Mouse (Mus musculus): ENCODE data around the gene Alpl.

Gene Alpl

GRCm38 (mm10) chr4:137769635-137770034 lies 26.5 kb downstream of the Alpl start:
- no peak for DNase-seq (ENCODE audit: low spot score)

DNA sequence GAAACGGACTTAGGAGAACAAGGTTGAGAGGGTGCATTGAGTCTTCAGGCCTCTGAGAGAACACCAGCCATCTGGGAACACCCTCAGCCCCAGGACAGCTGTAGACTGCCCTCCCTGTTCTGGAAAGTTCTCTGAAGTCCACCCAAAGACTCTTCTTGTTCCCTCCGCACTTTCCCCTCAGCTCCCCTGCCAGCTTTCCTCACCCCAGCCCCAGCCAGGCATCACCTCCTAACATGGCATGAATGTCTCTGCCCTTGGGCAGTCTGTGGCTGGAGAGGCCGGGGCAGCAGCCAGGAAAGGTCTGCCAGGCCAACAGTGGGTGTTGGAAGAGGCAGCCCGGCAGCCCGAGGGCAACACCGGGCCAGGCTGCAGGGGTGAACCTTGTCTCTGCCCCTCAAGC lies 27.4 kb downstream of the Alpl start:
- no peak for DNase-seq (ENCODE audit: low spot score)

DNA sequence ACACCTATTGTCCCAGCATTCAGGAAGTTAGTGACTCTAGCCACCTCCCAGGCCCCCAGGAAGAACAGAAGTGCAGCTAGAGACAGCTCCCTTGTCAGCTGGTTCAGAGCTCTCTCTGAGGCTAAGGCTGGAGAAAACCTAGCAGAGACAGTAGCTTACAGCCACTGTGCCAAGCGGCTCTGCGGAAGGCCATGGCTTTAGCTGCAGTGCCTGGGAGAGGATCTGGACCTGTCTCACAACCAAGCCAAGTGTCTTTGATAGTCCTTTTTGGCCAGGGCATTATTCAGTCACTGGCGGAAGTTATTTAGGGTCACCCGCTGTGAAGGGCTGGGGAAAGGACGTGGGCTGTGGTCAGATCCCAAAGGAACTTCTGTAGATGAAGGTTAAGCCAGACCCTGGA lies 27.8 kb downstream of the Alpl start:
- DNase-seq (ENCODE audit: low spot score): no peak

GRCm38 (mm10) chr4:137766365-137766764 lies 29.8 kb downstream of the Alpl start:
- no peak for DNase-seq (ENCODE audit: low spot score)

- peak; percentile 58 for DNase-seq (ENCODE audit: low spot score)
Observed at GRCm38 (mm10) chr4:137765554-137765971, 30.6 kb downstream of the Alpl start.

DNA sequence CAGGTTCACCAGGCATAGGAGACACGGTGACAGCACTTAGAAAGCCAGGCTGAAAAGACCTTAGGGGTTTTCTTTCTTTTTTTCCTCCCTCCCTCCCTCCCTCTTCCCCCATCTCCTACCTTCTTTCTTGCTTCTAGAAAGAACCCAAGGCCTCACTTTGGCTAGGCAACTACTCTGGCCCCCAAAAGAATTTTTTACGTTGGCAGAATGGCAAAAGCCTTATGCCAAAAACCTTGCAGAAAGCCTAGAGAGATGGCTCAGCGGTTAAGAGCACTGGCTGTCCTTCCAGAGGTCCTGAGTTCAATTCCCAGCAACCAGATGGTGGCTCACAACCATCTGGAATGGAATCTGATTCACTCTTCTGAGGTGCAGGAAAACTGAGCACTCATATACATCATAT lies 31.6 kb downstream of the Alpl start:
- no peak for DNase-seq (ENCODE audit: low spot score)

- no peak for DNase-seq (ENCODE audit: low spot score)
Observed at GRCm38 (mm10) chr4:137763920-137764495, 32.2 kb downstream of the Alpl start.

GRCm38 (mm10) chr4:137762886-137763285 lies 33.3 kb downstream of the Alpl start:
- no peak for DNase-seq (ENCODE audit: low spot score)

GRCm38 (mm10) chr4:137754446-137754845 lies 41.7 kb downstream of the Alpl start:
- no peak for DNase-seq (ENCODE audit: low spot score)

DNA sequence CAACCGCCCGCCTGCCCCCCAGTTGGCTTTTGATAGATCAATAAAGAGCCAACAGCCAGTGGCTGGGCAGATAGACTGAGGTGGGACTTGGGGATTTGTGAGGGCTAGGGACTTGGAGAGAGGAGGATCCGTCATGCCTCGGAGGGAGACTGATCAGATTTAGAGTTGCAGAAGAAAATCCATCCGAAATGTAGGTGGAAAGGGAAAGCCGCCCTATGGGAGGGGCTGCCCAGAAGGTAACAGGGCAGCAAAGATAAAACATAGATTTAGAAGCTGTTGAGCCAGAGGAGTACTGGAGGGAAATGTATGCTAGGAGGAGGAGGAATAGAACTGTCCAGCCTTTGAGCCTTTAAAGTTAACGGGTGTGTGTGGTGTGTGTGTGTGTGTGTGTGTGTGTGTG lies 43.0 kb downstream of the Alpl start:
- no peak for DNase-seq (ENCODE audit: low spot score)

GRCm38 (mm10) chr4:137752471-137752870 lies 43.7 kb downstream of the Alpl start:
- no peak for DNase-seq (ENCODE audit: low spot score)

GRCm38 (mm10) chr4:137751717-137752116 lies 44.5 kb downstream of the Alpl start:
- DNase-seq (ENCODE audit: low spot score): no peak

DNA sequence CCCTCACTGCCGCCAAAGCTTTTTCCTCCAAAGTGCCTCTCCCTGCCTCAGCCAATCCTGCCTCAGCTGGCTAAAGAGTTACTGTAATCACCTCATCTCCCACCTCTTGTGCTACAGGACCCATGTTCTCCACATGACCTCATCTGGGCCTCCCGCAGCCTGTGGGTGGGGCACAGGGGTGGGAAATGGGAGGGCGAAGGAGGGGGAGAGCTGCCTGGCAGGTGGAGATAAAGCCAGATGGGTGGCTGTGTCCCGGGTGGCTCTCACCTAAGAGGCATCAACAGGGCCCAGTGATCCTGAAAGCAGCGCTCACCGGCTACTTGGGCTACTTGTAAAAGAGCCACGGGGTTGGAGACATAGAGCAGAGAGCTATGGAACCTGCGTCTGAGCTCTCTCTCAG lies 44.9 kb downstream of the Alpl start:
- DNase-seq (ENCODE audit: low spot score): no peak

GRCm38 (mm10) chr4:137750121-137750520 lies 46.1 kb downstream of the Alpl start:
- no peak for DNase-seq (ENCODE audit: low spot score)

- DNase-seq (ENCODE audit: low spot score): no peak
Observed at GRCm38 (mm10) chr4:137749680-137750079, 46.5 kb downstream of the Alpl start.

- no peak for DNase-seq (ENCODE audit: low spot score)
Observed at GRCm38 (mm10) chr4:137748726-137749125, 47.5 kb downstream of the Alpl start.

DNA sequence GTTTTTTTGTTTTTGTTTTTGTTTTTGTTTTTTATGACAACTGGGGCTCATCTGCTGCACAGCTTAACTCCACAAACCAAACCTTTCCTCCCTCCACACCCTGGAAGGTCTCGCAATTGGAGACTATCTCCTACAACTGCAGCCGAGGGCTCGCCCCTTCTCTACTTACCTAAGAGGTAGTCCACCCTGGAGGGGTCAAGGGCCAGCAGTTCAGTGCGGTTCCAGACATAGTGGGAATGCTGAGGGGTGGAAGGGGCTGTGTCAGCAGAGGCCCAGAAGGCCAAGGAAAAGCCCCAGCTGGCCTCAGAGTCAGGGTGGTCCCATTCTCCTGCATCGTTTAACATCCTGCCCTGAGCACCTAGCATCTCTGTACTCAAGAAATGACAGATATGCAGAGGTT lies 48.6 kb downstream of the Alpl start:
- DNase-seq (ENCODE audit: low spot score): no peak

GRCm38 (mm10) chr4:137747091-137747490 lies 49.1 kb downstream of the Alpl start:
- DNase-seq (ENCODE audit: low spot score): no peak

GRCm38 (mm10) chr4:137744433-137744918 lies 51.7 kb downstream of the Alpl start:
- DNase-seq (ENCODE audit: low spot score): no peak

DNA sequence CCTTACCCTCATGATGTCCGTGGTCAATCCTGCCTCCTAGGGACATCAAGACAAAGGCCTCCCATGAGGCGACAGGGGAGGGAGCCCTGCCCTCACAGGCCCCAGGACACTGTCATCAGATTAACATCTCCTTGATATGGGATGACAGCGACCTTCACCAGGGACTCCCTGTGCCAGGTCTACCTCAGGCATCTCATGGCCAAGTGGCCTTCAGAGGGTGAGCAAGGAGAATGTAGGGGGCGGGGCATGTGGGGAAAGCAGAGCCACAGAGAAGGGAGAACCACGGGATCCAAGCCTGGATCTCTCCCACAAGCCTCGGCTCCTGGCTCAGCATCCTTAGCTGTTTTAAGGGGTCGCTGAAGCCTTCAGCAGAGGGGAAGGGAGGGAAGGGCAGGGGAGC lies 52.4 kb downstream of the Alpl start:
- no peak for DNase-seq (ENCODE audit: low spot score)

- DNase-seq (ENCODE audit: low spot score): no peak
Observed at GRCm38 (mm10) chr4:137740350-137740749, 55.8 kb downstream of the Alpl start.

DNA sequence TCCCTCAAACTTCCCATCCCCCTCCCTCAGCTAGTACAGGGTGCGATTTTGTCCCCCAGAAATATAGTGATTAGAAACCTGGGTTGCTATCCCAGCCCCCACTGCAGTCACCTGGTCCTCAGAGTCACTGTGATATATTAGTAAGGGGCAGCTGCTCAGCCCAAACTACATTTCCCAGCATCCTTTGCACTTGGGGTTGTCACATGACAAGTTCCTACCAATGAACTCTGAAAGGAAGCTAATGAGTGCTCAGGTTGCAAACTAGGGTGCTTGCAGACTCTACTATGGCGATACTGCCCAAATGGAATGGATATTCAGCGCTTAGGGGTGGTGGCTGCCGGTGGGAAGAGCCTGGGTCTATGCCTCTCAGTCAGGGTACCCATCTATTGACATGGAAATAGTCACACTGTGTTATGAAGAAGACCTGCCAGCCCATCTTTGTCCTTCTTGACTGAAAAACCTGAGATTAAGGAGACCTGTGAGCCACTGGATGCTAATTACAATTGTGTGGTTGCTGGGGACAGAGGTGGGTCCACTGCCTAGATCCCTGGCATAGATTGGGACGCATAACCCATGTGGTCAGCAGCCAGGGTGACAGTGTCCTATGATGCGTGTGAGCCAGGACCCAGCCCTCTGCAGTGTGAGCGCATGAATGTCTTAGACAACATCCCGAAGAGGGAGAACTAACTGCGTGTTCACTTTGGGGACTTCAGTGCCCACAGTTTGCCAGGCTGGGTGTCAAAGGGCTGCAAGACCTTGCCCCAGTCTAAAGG lies 56.8 kb downstream of the Alpl start:
- no peak for DNase-seq (ENCODE audit: low spot score)

DNA sequence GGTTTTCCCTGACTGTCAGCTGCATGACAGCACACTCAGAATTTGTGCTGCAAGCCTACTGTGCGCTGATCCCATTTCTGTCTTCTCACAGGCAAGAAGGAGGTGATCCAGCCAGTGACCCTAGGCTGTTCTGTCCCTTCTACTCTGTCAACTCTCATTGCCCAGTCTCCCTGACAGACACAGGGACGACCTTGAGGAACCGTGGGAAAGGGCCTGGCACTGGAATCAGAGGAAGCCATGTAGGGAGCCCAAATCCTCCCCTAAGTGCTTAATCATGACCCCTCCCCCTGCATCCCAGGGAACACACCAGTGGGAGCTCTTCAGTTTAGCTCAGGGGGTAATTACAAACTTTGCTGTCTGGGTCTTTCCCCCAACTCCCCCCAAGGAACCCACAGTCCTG lies 58.4 kb downstream of the Alpl start:
- DNase-seq (ENCODE audit: low spot score): no peak

DNA sequence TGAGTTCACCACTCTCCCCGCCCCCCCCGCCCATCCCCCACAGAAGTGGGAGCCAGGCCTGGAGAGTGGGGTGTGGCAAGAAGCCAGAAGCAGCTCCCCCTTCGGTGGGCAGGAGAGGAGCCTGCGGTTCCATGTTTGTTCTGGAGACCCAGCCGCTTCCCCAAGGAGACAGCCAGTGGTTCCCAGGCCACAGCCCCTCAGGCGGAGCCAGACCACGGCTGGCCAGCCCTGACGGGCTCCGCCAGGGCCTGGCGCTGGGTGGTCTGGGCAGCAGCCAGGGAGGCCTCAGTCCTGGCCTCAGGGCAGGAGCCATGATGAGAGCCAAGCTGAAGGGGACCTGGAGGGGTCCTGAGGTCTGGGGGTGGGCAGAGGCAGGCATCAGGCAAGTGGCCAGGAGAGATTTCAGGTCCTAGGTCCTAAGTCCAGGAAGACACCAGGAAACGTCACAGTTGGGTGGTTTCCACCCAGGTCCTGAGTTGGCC lies 59.9 kb downstream of the Alpl start:
- DNase-seq (ENCODE audit: low spot score): no peak

Data from ovary, postnatal 36 days (tissue).